Mouse (Mus musculus) C2C12 (cell line): ENCODE data around the gene Rogdi.

Experiments
- CEBPB ChIP-seq: IDR thresholded peaks from one replicate; pipeline ENCODE4 v1.6.1; 2011; ENCODE audit warnings: low read depth, mild to moderate bottlenecking, control low read depth, moderate library complexity
- CTCF ChIP-seq: IDR thresholded peaks from one replicate; pipeline ENCODE4 v1.5.1; 2011; ENCODE audit not compliant: control insufficient read depth, insufficient read depth, insufficient read length
- FOSL1 ChIP-seq: IDR thresholded peaks from one replicate; pipeline ENCODE4 v1.8.0; 2011; ENCODE audit warnings: mild to moderate bottlenecking, low read length; ENCODE audit not compliant: poor library complexity, insufficient read depth, severe bottlenecking
- MAX ChIP-seq: IDR thresholded peaks from one replicate; pipeline ENCODE4 v1.6.1; 2011; ENCODE audit warnings: mild to moderate bottlenecking, control low read depth
- MYOD1 ChIP-seq: IDR thresholded peaks from one replicate; pipeline ENCODE4 v1.6.1; 2011; ENCODE audit warnings: low read depth; ENCODE audit not compliant: control insufficient read depth, insufficient read length
- MYOG ChIP-seq: IDR thresholded peaks from one replicate; pipeline ENCODE4 v1.6.1; 2011; ENCODE audit not compliant: control insufficient read depth, insufficient read length; ENCODE audit errors: extremely low read depth
- USF1 ChIP-seq: IDR thresholded peaks from one replicate; pipeline ENCODE4 v1.6.1; 2011; ENCODE audit warnings: low read depth, mild to moderate bottlenecking, control low read depth, moderate library complexity

- TF ChIP-seq CTCF, result no peak
- no peak for TF ChIP-seq MAX
- no peak for TF ChIP-seq CEBPB
- TF ChIP-seq MYOD1, result no peak
- no peak for TF ChIP-seq USF1
- no peak for TF ChIP-seq FOSL1
- no peak for TF ChIP-seq MYOG
These were observed 20.1 kb downstream of the Rogdi start for GRCm38 (mm10) chr16:4993276-4993675.
